Mouse (Mus musculus): ENCODE measurements around the gene Atp6v1e1. TPM values are rescaled to one million over a fixed set of nuclear protein-coding genes. Genes with fewer than 3 reads are reported as not detected.

The Atp6v1e1 gene
- polyA plus RNA-seq, 1 experiment from 2014 or later: 125 TPM

- no peak overlapping the region for H3K27ac ChIP-seq (ENCODE audit: low read length)
- H3K9ac ChIP-seq (replicated peaks; ENCODE audit: low read depth, low read length): no peak overlapping the region
- H3K4me2 ChIP-seq (replicated peaks; ENCODE audit: low read depth, low read length): no peak overlapping the region
- H3K27me3 ChIP-seq (ENCODE audit: control insufficient read depth, insufficient read depth, low read length): no peaks in the 10 kb centered on the region
- 89% methylated on average over 5 of the region's 5 CpGs for WGBS
- H3K4me3 ChIP-seq (ENCODE audit: low read depth, low read length): no peak overlapping the region
- H3K4me1 ChIP-seq (ENCODE audit: control insufficient read depth, insufficient read depth, low read length): 0 out of 2 replicates have a peak, but pooled peaks cover 4% of the 10 kb centered on the region
- ATAC-seq (ENCODE audit: insufficient number of reproducible peaks, insufficient read depth, low FRiP score, low read depth): no peak
- H3K36me3 ChIP-seq (ENCODE audit: control insufficient read depth, insufficient read depth, low read length): 0 out of 2 replicates have a peak, but pooled peaks cover 3% of the 10 kb centered on the region
- no peaks in the 10 kb centered on the region for H3K9me3 ChIP-seq (ENCODE audit: control insufficient read depth, low read depth, low read length)
Observed at GRCm38 (mm10) chr6:120841754-120842153, 19.2 kb upstream of the Atp6v1e1 start.

GRCm38 (mm10) chr6:120840258-120840657 lies 17.7 kb upstream of the Atp6v1e1 start:
- no peaks in the 10 kb centered on the region for H3K27me3 ChIP-seq (ENCODE audit: control insufficient read depth, insufficient read depth, low read length)
- no peak for ATAC-seq (ENCODE audit: insufficient number of reproducible peaks, insufficient read depth, low FRiP score, low read depth)
- 0 out of 2 replicates have a peak, but pooled peaks cover 3% of the 10 kb centered on the region for H3K36me3 ChIP-seq (ENCODE audit: control insufficient read depth, insufficient read depth, low read length)
- no peak overlapping the region for H3K27ac ChIP-seq (ENCODE audit: low read length)
- no peak overlapping the region for H3K4me3 ChIP-seq (ENCODE audit: low read depth, low read length)
- H3K9me3 ChIP-seq (ENCODE audit: control insufficient read depth, low read depth, low read length): no peaks in the 10 kb centered on the region
- WGBS: 96% methylated on average over 7 of the region's 7 CpGs
- no peak overlapping the region for H3K9ac ChIP-seq (replicated peaks; ENCODE audit: low read depth, low read length)
- 0 out of 2 replicates have a peak, but pooled peaks cover 4% of the 10 kb centered on the region for H3K4me1 ChIP-seq (ENCODE audit: control insufficient read depth, insufficient read depth, low read length)
- H3K4me2 ChIP-seq (replicated peaks; ENCODE audit: low read depth, low read length): no peak overlapping the region

- H3K9me3 ChIP-seq (ENCODE audit: control insufficient read depth, low read depth, low read length): no peaks in the 10 kb centered on the region
- WGBS: 56% methylated on average over 1 of the region's 1 CpGs
- no peak for ATAC-seq (ENCODE audit: insufficient number of reproducible peaks, insufficient read depth, low FRiP score, low read depth)
- no peaks in the 10 kb centered on the region for H3K27me3 ChIP-seq (ENCODE audit: control insufficient read depth, insufficient read depth, low read length)
- H3K9ac ChIP-seq (replicated peaks; ENCODE audit: low read depth, low read length): peak overlapping the region; percentile 97
- H3K4me1 ChIP-seq (ENCODE audit: control insufficient read depth, insufficient read depth, low read length): 0 out of 2 replicates have a peak, but pooled peaks cover 4% of the 10 kb centered on the region
- no peak overlapping the region for H3K27ac ChIP-seq (ENCODE audit: low read length)
- peak overlapping the region; percentile 87 for H3K4me3 ChIP-seq (ENCODE audit: low read depth, low read length)
- H3K4me2 ChIP-seq (replicated peaks; ENCODE audit: low read depth, low read length): peak overlapping the region; percentile 74
- no peaks in the 10 kb centered on the region for H3K36me3 ChIP-seq (ENCODE audit: control insufficient read depth, insufficient read depth, low read length)
Observed at GRCm38 (mm10) chr6:120837152-120837530, 14.5 kb upstream of the Atp6v1e1 start.

DNA sequence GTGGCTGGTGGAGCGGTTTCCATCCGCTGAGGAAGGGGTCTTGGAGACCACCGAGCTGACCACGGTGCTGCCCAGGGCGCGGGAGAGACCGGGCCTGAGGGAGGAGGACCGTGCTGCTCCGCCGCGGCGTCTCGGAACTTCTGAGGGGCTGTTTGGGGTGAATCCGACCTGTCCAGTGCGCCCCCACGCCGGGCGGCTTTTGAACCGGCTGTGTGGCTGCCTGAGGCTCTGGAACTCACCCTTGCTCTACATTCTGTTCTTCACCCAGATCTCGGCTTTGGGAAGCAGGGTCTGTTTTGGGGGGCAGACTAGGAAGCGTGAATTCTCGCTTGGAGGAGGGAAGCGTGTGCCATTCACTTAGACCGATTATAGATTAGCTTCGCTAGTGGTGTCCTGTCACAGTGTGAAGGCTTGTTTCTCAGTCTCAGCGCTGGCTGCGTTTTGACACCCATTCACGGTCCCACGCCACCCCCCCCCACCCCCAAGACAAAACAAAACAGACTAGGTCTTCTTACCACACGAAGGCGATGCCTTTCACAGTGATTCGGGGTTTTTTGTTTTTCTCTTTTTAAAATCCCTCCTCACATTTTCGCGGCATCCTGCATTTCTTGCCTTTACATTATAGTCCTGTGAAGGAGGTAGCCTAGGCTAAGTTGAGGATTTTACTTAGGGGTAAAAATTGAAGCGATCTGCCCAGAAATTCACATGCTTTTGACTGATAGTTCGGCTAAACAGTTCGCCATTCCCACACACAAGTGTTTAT lies 14.0 kb upstream of the Atp6v1e1 start:
- peak overlapping the region; percentile 97 for H3K9ac ChIP-seq (replicated peaks; ENCODE audit: low read depth, low read length)
- no peaks in the 10 kb centered on the region for H3K27me3 ChIP-seq (ENCODE audit: control insufficient read depth, insufficient read depth, low read length)
- peak overlapping the region; percentile 87 for H3K4me3 ChIP-seq (ENCODE audit: low read depth, low read length)
- H3K27ac ChIP-seq (ENCODE audit: low read length): peak overlapping the region; percentile 96
- 2% methylated on average over 30 of the region's 37 CpGs for WGBS
- ATAC-seq (ENCODE audit: insufficient number of reproducible peaks, insufficient read depth, low FRiP score, low read depth): peak; percentile 66
- peak overlapping the region; percentile 74 for H3K4me2 ChIP-seq (replicated peaks; ENCODE audit: low read depth, low read length)
- H3K9me3 ChIP-seq (ENCODE audit: control insufficient read depth, low read depth, low read length): no peaks in the 10 kb centered on the region
- no peaks in the 10 kb centered on the region for H3K36me3 ChIP-seq (ENCODE audit: control insufficient read depth, insufficient read depth, low read length)
- 0 out of 2 replicates have a peak, but pooled peaks cover 4% of the 10 kb centered on the region for H3K4me1 ChIP-seq (ENCODE audit: control insufficient read depth, insufficient read depth, low read length)

- peak; percentile 88 for ATAC-seq (ENCODE audit: insufficient number of reproducible peaks, insufficient read depth, low FRiP score, low read depth)
- WGBS: 4% methylated on average over 40 of the region's 40 CpGs
- Histone ChIP-seq H3K27me3 (ENCODE audit: control insufficient read depth, insufficient read depth, low read length) (no peaks in the 10 kb centered on the region), H3K9me3 (ENCODE audit: control insufficient read depth, low read depth, low read length) (no peaks in the 10 kb centered on the region), H3K27ac (ENCODE audit: low read length) (peak within 1 kb of the TSS; percentile 96), H3K36me3 (ENCODE audit: control insufficient read depth, insufficient read depth, low read length) (no peaks in the 10 kb centered on the region), H3K4me1 (ENCODE audit: control insufficient read depth, insufficient read depth, low read length) (0 out of 2 replicates have a peak, but pooled peaks cover 4% of the 10 kb centered on the region), H3K9ac (replicated peaks; ENCODE audit: low read depth, low read length) (peak within 1 kb of the TSS; percentile 97), H3K4me2 (replicated peaks; ENCODE audit: low read depth, low read length) (peak within 1 kb of the TSS; percentile 74), H3K4me3 (ENCODE audit: low read depth, low read length) (peak within 1 kb of the TSS; percentile 87)
Observed at GRCm38 (mm10) chr6:120835474-120836374, 13.1 kb upstream of the Atp6v1e1 start, which contains the start of gene Bcl2l13. Gene Bcl2l13 (plus strand): TSS chr6:120836212.

GRCm38 (mm10) chr6:120834766-120835321 lies 12.3 kb upstream of the Atp6v1e1 start:
- Histone ChIP-seq H3K36me3 (ENCODE audit: control insufficient read depth, insufficient read depth, low read length) (no peaks in the 10 kb centered on the region), H3K9me3 (ENCODE audit: control insufficient read depth, low read depth, low read length) (no peaks in the 10 kb centered on the region), H3K9ac (replicated peaks; ENCODE audit: low read depth, low read length) (no peak overlapping the region), H3K27me3 (ENCODE audit: control insufficient read depth, insufficient read depth, low read length) (no peaks in the 10 kb centered on the region), H3K4me2 (replicated peaks; ENCODE audit: low read depth, low read length) (no peak overlapping the region), H3K4me3 (ENCODE audit: low read depth, low read length) (no peak overlapping the region), H3K27ac (ENCODE audit: low read length) (no peak overlapping the region), H3K4me1 (ENCODE audit: control insufficient read depth, insufficient read depth, low read length) (0 out of 2 replicates have a peak, but pooled peaks cover 4% of the 10 kb centered on the region)
- no peak for ATAC-seq (ENCODE audit: insufficient number of reproducible peaks, insufficient read depth, low FRiP score, low read depth)
- WGBS: 62% methylated on average over 4 of the region's 4 CpGs

- WGBS: 47% methylated on average over 4 of the region's 4 CpGs
- Histone ChIP-seq H3K4me3 (ENCODE audit: low read depth, low read length) (no peak overlapping the region), H3K9me3 (ENCODE audit: control insufficient read depth, low read depth, low read length) (no peaks in the 10 kb centered on the region), H3K4me1 (ENCODE audit: control insufficient read depth, insufficient read depth, low read length) (0 out of 2 replicates have a peak, but pooled peaks cover 2% of the 10 kb centered on the region), H3K36me3 (ENCODE audit: control insufficient read depth, insufficient read depth, low read length) (no peaks in the 10 kb centered on the region), H3K4me2 (replicated peaks; ENCODE audit: low read depth, low read length) (no peak overlapping the region), H3K9ac (replicated peaks; ENCODE audit: low read depth, low read length) (no peak overlapping the region), H3K27me3 (ENCODE audit: control insufficient read depth, insufficient read depth, low read length) (no peaks in the 10 kb centered on the region), H3K27ac (ENCODE audit: low read length) (no peak overlapping the region)
- ATAC-seq (ENCODE audit: insufficient number of reproducible peaks, insufficient read depth, low FRiP score, low read depth): no peak; the same call in 1 of the 2 replicates
Observed at GRCm38 (mm10) chr6:120832097-120832496, 9.5 kb upstream of the Atp6v1e1 start.

All from stomach, embryonic 14.5 days (tissue).